In the genomic region with DNA sequence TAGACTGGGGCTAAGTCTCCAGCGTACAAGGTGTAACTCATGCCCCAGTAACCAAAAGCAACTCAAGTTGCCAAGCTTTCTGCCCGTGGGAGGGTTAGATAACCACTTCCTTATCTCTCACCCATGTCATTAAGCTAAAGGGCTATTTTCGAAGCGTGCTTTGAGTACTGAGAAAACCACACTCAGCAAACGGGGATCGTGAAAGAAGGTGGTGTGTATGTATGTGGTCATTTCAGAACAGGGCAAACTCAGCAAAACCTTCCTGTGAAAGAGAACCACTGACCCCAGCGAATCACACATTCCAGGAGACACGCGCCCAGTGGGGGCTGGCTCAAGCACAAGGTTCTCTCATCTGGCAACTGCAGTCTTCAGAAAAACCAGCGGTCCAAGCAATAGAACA, we compare ENCODE assay signal across 7 mouse cellular contexts. TPM values are rescaled to one million over a fixed set of nuclear protein-coding genes. Genes with fewer than 3 reads are reported as not detected.
DNase-seq lines count a peak whose midpoint lies in the region; ATAC-seq and TF ChIP-seq lines count a peak whose summit lies in the region.

No protein-coding gene starts in this region.

- no peak overlapping the region for H3K4me2 ChIP-seq in kidney, embryonic 16.5 days (replicated peaks; ENCODE audit: low read depth, low read length)
- no peak overlapping the region for H3K4me2 ChIP-seq in midbrain, embryonic 13.5 days (replicated peaks)

- H3K4me1 ChIP-seq in E14TG2a.4 (replicated peaks; ENCODE audit: low read depth, low read length), result peaks cover 95% of the 10 kb centered on the region
- peaks cover 59% of the 10 kb centered on the region for H3K4me1 ChIP-seq in kidney, embryonic 16.5 days (ENCODE audit: insufficient read depth, low read length)
- H3K4me1 ChIP-seq in small intestine, adult 2 months (ENCODE audit: control insufficient read depth, insufficient read depth, insufficient read length, low read length), result peaks cover 4% of the 10 kb centered on the region; the same call in 1 of the 2 replicates
- 0 out of 2 replicates have a peak, but pooled peaks cover 4% of the 10 kb centered on the region for H3K4me1 ChIP-seq in midbrain, embryonic 13.5 days (replicated peaks)

- ATAC-seq in kidney, embryonic 16.5 days (ENCODE audit: low FRiP score, low TSS enrichment), result peak; percentile 65
- ATAC-seq in midbrain, embryonic 13.5 days, result no peak

- TF ChIP-seq CTCF in E14TG2a.4 (conservative IDR thresholded peaks at IDR 0.05; ENCODE audit: low read length), result no peak
- no peak for TF ChIP-seq CTCF in small intestine, adult 2 months (IDR thresholded peaks at IDR 0.05; ENCODE audit: extremely low read depth, insufficient read length, insufficient replicate concordance, low read depth, low read length)

- peaks cover 12% of the 10 kb centered on the region for H3K36me3 ChIP-seq in E14TG2a.4 (ENCODE audit: insufficient read depth, low read length)
- H3K36me3 ChIP-seq in kidney, embryonic 16.5 days (ENCODE audit: insufficient read depth, low read length), result peaks cover 7% of the 10 kb centered on the region; the same call in 1 of the 2 replicates
- H3K36me3 ChIP-seq in small intestine, adult 2 months (ENCODE audit: control insufficient read depth, insufficient read depth, low read length), result no peaks in the 10 kb centered on the region
- peaks cover 15% of the 10 kb centered on the region for H3K36me3 ChIP-seq in midbrain, embryonic 13.5 days

- H3K27ac ChIP-seq in kidney, embryonic 16.5 days (ENCODE audit: low read length), result peak overlapping the region; percentile 61
- peak overlapping the region; percentile 85 for H3K27ac ChIP-seq in small intestine, adult 2 months (ENCODE audit: insufficient read depth, low read depth, low read length)
- no peak overlapping the region for H3K27ac ChIP-seq in midbrain, embryonic 13.5 days

- H3K9ac ChIP-seq in kidney, embryonic 16.5 days (replicated peaks; ENCODE audit: low read length), result no peak overlapping the region
- no peak overlapping the region for H3K9ac ChIP-seq in midbrain, embryonic 13.5 days (replicated peaks)

- peak; percentile 78 for DNase-seq in c-Kit-positive CD71-positive TER-119-negative erythroid progenitor cells, embryonic 14.5 days (ENCODE audit: low read depth)
- DNase-seq in retina, postnatal 1 day, result no peak
- DNase-seq in cerebellum, adult 8-10 months, result no peak

- no peak for TF ChIP-seq POLR2A in small intestine, adult 2 months (IDR thresholded peaks at IDR 0.05; ENCODE audit: low read depth, low read length)

- H3K9me3 ChIP-seq in E14TG2a.4 (ENCODE audit: low read length), result no peaks in the 10 kb centered on the region
- H3K9me3 ChIP-seq in kidney, embryonic 16.5 days (ENCODE audit: low read length), result no peaks in the 10 kb centered on the region
- 0 out of 2 replicates have a peak, but pooled peaks cover 4% of the 10 kb centered on the region for H3K9me3 ChIP-seq in midbrain, embryonic 13.5 days

- H3K4me3 ChIP-seq in E14TG2a.4 (replicated peaks; ENCODE audit: low read length), result peak overlapping the region; percentile 60
- no peak overlapping the region for H3K4me3 ChIP-seq in kidney, embryonic 16.5 days (ENCODE audit: low read length)
- peak overlapping the region; percentile 6; the same call in 1 of the 2 replicates for H3K4me3 ChIP-seq in small intestine, adult 2 months (ENCODE audit: low read depth, low read length)
- no peak overlapping the region for H3K4me3 ChIP-seq in midbrain, embryonic 13.5 days (replicated peaks)

- 52% methylated on average over 10 of the region's 10 CpGs for WGBS in kidney, embryonic 16.5 days
- 36% methylated on average over 10 of the region's 10 CpGs for WGBS in small intestine, adult 2 months
- WGBS in midbrain, embryonic 13.5 days, result 95% methylated on average over 10 of the region's 10 CpGs

- no peaks in the 10 kb centered on the region for H3K27me3 ChIP-seq in E14TG2a.4 (ENCODE audit: insufficient read depth, low read length)
- H3K27me3 ChIP-seq in kidney, embryonic 16.5 days (ENCODE audit: insufficient read depth, low read length), result no peaks in the 10 kb centered on the region
- H3K27me3 ChIP-seq in small intestine, adult 2 months (ENCODE audit: control insufficient read depth, insufficient read depth, low read length), result no peaks in the 10 kb centered on the region
- H3K27me3 ChIP-seq in midbrain, embryonic 13.5 days, result no peaks in the 10 kb centered on the region

RNA-seq across cellular contexts. Expression of a gene that starts 19.4 kb away (rescaled TPM):
- polyA plus RNA-seq in kidney, embryonic 16.5 days (2015; fragmentation: Nextera tagmentation; extraction: Ambion mirVana), result 21.5 and 23.0 TPM in 2 replicates
- 0.84 and 1.5 TPM in 2 replicates for polyA plus RNA-seq in small intestine, adult 2 months (2012; rRNA removed)
- polyA plus RNA-seq in midbrain, embryonic 13.5 days (2015; fragmentation: Nextera tagmentation; extraction: Ambion mirVana), result 35.0 and 36.7 TPM in 2 replicates

RNA-seq across cellular contexts. Expression of a gene that starts 28.2 kb away (rescaled TPM):
- polyA plus RNA-seq in kidney, embryonic 16.5 days (2015; fragmentation: Nextera tagmentation; extraction: Ambion mirVana), result 178 and 180 TPM in 2 replicates
- polyA plus RNA-seq in small intestine, adult 2 months (2012; rRNA removed), result 2.7 and 3.6 TPM in 2 replicates
- polyA plus RNA-seq in midbrain, embryonic 13.5 days (2015; fragmentation: Nextera tagmentation; extraction: Ambion mirVana), result 175 and 178 TPM in 2 replicates

Comparison
In these comparisons a context has a peak if more than half of its experiments do, and no peak if none do; other contexts are left out.
1. H3K4me3 ChIP-seq: peak in E14TG2a.4 (single experiment) and small intestine, adult 2 months (single experiment); none in kidney, embryonic 16.5 days (single experiment) and midbrain, embryonic 13.5 days (single experiment).
2. RNA of a gene that starts 28.2 kb away (polyA plus RNA-seq): 178 to 180 TPM in kidney, embryonic 16.5 days and 175 to 178 TPM in midbrain, embryonic 13.5 days; 2.7 to 3.6 TPM in small intestine, adult 2 months; every median in the first group is over 10 times any median in the second.